Mouse (Mus musculus): ENCODE data around the gene Pcdh7. TPM values are rescaled to one million over a fixed set of nuclear protein-coding genes. Genes with fewer than 3 reads are reported as not detected.

Pcdh7 gene
- polyA plus RNA-seq, 2 experiments from 2014 or later, result not detected

- ATAC-seq, result no peak
Measured at GRCm38 (mm10) chr5:57931738-57932137, 214.0 kb downstream of the Pcdh7 start.

DNA sequence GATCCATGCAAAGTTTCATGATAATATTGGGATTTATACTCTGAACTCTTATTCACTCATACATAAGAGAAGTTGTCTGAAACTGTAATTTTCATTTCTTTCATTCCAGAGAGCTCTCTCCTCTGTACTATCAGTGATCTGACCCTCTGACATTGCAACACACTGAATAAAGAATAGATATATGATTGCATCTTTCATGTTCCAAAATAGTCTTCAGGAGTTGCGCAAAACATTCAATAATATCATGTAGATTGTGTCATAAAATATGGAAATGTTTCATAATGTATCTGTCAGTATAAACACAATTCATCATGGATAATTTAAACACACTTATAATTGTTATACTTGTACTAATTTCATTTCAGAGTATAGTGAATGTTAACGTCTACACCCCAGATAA, 216.9 kb downstream of the Pcdh7 start:
- ATAC-seq, result no peak

- no peak for ATAC-seq
Measured at GRCm38 (mm10) chr5:57940457-57940856, 222.7 kb downstream of the Pcdh7 start.

DNA sequence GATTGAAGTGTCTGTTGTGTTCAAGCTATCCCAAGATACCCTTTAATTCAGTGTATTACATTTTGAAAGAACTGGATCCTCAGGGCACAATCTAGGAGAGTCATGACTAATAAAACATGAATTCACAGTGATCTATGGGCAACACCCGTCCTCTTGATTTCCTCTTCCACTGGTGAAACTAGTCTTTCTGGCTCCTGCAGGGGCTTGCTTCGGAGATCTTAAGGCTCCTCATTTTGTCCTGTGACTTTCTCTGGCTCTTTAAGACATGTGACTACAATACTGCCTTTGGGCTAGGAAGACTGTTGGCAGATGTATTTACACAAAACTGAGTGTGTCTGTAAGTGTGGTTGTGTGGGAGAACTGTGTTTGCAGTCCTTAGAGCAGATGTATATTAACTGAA, 225.4 kb downstream of the Pcdh7 start:
- ATAC-seq, result no peak

DNA sequence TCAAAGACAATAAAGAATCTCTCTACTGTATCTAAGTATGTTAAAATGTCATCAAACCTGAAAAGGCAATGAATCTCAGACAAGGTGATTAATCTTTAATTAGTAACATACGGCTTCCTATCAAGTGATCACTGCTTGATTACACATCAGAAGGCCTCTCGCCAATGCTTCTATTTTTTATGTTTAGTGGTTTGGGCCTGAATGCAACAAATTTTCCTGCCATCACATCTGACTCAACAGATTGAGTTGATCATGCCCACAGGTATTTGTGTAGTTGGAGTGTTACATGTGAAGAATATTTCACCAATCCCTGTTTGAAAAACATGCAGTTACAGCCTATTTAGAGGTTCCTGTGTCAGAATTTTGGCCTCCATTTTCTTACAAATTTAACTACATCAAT, 225.8 kb downstream of the Pcdh7 start:
- ATAC-seq, result no peak

- no peak for ATAC-seq
Measured at GRCm38 (mm10) chr5:57945419-57945818, 227.7 kb downstream of the Pcdh7 start.

DNA sequence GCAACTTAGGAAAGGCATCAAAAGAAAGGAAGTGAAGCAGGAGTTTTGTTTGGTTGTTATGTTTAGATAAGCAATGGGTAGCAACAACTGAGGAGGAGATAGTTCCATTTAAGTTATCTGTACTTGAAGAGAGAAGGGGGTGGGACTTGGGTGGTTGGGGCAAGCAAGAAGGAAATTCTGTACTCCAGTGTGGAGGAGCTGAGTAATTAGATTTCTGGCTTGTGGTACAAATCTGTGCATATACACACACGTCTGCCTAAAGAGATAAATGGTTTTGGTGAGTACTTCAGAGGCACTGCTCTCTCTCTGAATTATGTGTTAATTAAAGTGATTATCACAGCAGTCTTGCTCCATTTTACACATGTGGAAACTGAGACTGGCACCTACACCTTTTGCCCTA, 241.6 kb downstream of the Pcdh7 start:
- ATAC-seq, result no peak

DNA sequence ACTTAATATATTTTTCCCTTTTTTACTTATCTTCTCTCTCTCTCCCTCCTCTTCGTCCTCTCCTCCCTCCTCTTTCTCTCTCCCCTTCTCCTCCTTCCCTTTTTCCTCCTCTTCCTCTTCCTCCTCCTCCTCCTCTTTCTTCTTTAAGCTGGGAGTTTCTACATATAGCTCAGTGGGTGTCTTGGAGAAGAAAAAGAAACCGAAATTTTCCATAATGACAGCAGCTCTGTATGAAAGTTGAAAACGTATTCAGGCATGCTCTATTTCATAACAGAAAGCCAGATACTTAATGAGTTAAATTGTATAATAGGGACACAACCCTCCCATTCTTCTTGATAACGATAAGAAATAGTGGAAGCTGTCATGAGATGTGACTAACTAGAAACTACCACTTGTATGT, 246.0 kb downstream of the Pcdh7 start:
- no peak for ATAC-seq

DNA sequence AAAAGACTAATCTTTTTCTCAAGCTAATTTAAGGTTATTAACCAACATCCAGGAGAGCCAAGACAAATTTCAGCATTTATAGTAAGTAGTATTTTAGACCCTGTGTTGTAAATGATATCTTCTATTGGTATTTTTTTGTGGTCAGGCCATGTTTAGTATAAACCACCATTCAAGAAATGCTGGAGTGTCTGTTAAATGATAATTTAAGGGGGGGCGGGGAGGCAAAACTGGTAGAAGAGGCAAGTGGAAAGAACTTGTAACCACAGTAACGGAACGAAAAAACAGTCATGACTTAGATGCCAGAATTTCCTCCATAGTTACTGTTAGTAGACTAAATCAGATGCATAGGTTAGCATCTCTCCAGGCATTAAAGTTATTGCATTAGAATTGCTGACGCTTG, 246.4 kb downstream of the Pcdh7 start:
- ATAC-seq, result no peak

- no peak for ATAC-seq
Measured at GRCm38 (mm10) chr5:57993584-57993983, 275.8 kb downstream of the Pcdh7 start.

DNA sequence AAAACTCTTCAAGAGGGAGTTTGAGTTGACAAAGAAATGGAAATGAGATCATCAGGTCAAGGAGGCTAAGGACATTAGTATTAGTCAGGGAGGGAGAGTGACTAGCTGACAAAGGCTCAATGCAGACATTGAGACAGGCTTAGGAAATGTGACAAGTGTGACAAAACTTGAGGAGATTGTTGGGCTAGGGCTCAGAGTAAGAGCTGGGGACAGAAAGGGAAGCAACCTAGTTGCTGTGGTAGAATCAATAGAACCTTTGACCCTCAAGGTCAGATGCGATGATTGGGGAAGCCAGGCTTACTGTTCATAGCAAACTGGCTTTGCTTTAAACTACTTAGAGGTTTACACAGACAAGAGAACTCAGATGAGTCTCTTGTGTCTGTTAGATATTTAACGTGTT, 303.6 kb downstream of the Pcdh7 start:
- no peak for ATAC-seq

GRCm38 (mm10) chr5:58025123-58025522, 307.4 kb downstream of the Pcdh7 start:
- no peak for ATAC-seq

- ATAC-seq, result no peak
Measured at GRCm38 (mm10) chr5:58025759-58026158, 308.0 kb downstream of the Pcdh7 start.

GRCm38 (mm10) chr5:58039875-58040274, 322.1 kb downstream of the Pcdh7 start:
- ATAC-seq, result no peak

GRCm38 (mm10) chr5:58044216-58044615, 326.4 kb downstream of the Pcdh7 start:
- ATAC-seq, result no peak

DNA sequence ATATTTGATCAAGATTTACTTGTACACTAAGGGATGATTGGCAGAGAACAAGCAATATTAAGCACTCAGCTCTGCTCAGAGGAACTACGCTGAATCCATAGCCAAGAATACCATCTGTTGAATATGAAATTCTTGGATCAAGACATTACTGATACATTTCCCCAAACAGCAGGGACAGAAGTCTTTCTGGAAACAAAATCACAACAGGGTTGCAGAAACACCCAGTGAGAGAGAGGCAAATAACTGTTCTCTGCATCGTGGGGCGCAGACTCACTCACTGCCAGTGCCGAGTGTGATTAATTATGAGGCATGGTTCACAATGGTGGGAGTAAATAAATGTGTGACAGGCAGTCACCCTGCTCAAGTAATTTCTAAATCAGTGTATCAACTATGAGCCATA, 363.3 kb downstream of the Pcdh7 start:
- no peak for ATAC-seq

DNA sequence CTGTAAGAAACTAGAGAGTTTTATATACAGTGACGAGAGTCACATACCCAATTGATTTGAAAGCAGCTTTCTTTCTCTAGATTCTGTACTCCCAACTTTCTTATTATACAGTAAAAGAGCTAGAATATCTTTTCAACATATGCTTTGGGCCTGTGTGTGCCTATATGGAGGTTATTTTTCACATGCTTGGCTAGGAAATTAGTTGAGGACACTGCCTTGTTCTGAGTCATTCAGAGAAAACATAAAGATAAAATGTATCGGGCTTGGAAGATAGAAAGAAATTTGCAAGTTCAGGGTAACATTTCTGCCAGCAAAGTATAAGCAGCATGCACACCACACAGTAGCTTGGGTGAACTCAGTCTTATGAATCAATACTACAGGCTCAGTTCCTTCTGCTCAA, 364.5 kb downstream of the Pcdh7 start:
- ATAC-seq, result no peak

GRCm38 (mm10) chr5:58083056-58083455, 365.3 kb downstream of the Pcdh7 start:
- no peak for ATAC-seq

- peak; percentile 52 for ATAC-seq
Measured at GRCm38 (mm10) chr5:58083972-58084371, 366.2 kb downstream of the Pcdh7 start.

DNA sequence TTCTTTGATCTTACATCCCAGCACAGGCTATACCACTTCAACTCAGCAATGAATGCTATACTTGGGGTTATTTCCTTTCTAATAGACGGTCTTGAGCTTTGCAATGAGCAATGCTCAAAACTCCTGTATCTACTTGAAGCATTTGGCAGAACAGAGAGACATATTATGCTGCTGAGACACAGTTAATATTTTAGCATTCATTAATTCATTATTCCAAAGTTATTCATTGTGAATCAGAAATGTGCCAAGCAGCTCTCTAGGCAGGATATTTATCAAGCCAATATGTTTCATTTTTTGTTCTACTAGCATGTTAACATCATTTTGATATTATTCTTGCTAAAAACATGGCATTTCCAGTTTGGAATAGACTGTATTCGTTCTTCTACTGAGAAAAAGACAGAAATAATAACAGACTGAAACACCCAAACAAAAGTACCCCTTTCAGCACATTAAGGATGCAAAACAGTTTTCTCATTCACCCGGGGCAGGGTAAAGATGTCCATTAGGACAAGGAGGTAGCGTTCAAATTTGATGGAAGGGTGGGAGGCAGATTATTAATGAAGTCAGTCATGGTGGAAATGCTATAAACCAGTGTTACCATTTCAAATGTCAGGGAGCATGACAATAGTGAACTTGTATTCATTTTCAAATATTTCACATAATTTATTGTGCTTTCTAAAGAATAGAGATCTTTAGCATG, 391.0 kb downstream of the Pcdh7 start:
- no peak for ATAC-seq

DNA sequence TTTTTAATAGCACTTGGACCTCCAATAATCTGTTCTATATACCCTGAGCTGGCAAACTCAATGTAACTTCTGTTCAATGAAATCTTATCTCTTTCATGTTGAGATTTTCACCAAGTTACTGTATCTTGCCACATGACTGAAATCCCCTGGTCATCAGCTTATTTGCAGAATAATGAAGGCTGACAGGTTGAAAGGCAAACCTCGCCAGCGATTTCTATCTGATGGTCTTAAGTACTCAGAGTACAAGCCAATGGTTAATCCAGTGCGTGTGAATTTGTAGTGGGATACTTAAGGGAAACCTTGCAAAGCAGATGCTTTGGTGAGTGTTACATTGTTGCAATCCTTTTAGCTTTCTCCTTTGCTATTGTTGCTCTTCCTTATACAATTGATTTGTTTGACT, 398.3 kb downstream of the Pcdh7 start:
- ATAC-seq, result no peak

- no peak for ATAC-seq
Measured at GRCm38 (mm10) chr5:58117896-58118295, 400.1 kb downstream of the Pcdh7 start.

DNA sequence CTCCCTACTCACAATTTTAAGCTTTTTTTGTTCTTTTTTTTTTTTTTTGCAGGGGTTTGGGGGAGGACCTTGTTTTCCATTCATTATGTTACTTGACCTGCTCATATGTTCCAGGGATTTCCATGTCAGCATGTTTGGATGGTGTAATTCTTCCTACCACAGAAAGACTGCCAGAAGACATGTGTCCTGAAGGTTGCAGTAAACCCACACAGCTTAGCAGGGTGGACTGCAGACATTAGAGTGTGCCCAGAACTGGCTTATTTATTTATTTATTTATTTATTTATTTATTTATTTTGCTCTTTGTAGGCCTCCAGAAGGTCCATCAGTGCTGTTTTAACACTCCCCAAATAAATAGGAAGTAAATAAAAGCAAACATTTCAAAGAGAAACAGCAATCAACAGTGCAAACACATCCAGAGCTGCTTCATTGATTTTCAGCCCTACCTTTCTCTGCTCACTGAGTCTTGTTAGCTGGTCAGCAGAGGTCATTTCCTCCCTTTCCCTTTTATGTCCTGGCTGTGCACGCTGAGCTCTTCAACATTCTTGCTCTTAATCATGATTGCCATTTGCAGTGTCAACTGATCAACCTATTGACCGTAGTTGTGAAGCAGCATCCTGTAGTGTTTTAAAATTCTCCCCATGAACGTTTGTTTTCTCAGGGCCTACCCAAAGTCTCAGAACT, 401.3 kb downstream of the Pcdh7 start:
- ATAC-seq, result no peak

GRCm38 (mm10) chr5:58143897-58144296, 426.1 kb downstream of the Pcdh7 start:
- no peak for ATAC-seq

DNA sequence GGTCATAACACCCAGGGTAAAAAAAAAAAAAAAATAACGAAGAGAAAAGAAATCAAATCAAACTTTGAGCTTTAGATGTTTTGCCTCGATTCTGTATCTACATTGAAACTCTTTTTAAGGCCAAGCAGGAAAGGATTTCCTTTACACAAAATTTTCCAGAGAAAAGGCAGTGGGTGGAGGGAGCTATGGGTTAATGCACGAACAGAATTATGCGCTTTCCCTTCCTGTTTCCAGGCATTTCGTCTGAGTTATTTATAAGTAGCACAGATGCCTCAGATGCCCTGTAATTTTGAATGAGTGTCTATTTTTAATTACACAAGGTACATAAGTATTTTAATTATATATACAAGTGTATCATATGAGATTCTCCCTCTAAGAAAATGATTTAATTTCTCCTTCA, 436.2 kb downstream of the Pcdh7 start:
- no peak for ATAC-seq
